Mouse (Mus musculus) layer of hippocampus, adult 9-11 months (tissue): ENCODE results near the gene Celf1.

ENCODE experiments used
- DNase-seq: peaks from one replicate; pipeline ENCODE4 v3.0.0; 2022

The Celf1 gene

DNA sequence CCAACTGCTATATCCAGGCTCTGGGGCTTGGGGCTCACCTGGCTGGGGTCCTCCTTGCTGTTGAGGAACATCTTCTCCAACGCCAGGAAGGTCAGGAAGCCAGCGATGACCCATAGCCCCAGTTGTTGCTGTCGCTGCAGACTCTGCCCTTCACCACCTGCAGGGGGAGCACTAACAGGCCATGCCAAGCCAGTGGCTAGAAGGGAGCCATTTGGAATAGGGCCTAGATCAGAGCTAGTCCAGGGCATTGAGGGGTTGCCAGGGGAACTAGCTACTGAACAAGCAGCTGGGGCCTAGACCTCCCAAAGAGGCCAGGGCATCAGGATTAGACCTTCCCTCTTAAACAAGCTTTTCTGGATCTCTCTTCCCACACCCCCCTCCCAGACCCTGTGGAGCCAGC, 125.4 kb downstream of the Celf1 start:
- DNase-seq: peak; percentile 55

- no peak for DNase-seq
Measured at GRCm38 (mm10) chr2:91066455-91066854, 126.3 kb downstream of the Celf1 start.

DNA sequence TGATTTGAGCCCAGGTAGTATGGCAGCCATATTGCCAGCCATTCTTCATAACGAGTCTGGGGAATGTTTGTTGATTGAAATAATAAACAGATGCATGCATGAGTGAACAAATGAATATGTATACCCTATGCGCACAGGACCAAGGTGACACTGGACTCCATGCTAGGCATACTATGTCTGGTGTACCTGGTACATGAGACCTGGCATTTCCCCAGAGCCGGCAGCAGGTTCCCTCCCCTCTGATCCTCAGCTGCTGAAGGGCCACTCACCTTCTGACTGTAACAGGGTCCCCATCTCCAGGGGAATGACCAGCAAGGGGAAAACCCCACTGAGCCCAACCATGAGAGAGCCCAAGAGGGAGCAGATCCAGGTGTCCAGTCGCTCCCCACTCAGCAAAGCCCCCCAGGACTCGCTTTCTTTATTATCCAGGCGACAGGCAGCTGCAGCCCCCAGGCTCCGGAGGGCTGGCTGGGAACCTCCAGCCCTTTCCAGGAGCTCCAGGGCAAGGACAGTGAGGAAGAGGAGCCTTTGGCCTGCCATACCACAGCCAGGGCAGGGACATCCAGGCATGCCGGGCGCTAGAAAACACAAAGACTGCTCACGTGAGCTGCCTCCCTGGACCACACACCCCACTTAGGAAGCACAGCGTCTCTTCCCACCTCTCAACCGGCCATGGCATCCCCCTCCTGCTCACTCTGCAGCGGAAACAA, 128.1 kb downstream of the Celf1 start:
- no peak for DNase-seq

- DNase-seq: no peak
Measured at GRCm38 (mm10) chr2:91068872-91069165, 128.6 kb downstream of the Celf1 start.
